Mouse (Mus musculus): ENCODE measurements around the gene Prkce. TPM values are rescaled to one million over a fixed set of nuclear protein-coding genes. Genes with fewer than 3 reads are reported as not detected.

Gene Prkce
- total RNA-seq, 2 experiments from 2014 or later, result 21.2 to 25.2 TPM

DNA sequence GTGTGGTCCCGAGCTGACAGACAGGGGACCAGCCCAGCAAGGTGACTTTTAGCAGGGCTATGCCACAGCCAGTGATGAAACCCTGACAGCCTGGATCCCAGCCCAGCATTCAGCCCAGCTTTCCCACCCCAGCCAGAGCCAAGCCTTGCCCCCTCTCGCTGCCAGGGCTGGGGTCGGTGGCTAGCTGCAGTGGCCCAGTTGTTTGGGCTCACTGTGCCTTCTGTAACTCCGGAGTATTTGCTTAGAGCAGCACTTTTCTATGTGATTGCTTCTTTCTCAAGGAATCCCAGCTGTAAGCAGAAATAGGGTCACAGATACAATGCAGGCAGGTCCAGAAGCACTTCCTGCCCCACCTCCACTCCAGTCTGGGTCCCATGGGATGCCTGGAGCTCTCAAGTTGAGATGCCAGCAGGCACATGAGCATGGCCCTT lies 450.9 kb downstream of the Prkce start:
- intact Hi-C loops (cut with DNase I), result loop anchor here (5.0 kb wide), 2 partner anchors 81 to 94 kb away; no protein-coding TSS in a partner anchor
- no peak for DNase-seq

DNA sequence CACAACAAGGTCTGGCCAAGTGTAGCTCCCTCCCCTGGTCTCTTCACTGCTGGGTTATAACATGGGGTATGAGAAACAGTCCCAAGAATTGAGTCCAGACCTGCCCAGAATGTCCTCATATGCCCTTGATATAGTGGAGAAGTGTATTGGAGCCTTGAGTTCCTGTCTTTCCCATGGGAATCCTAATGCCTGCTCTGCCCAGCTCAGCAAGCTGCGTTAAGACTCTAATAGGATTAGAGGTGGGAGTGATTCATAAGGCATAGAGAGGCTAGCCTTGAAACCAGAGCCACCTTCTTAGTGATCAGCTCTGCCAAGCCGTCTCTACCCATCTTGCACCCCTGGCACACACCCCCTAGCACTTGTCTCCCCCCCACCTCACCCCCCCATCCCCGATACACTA lies 455.3 kb downstream of the Prkce start:
- intact Hi-C loops (cut with DNase I), result no loop called here
- no peak for DNase-seq

DNA sequence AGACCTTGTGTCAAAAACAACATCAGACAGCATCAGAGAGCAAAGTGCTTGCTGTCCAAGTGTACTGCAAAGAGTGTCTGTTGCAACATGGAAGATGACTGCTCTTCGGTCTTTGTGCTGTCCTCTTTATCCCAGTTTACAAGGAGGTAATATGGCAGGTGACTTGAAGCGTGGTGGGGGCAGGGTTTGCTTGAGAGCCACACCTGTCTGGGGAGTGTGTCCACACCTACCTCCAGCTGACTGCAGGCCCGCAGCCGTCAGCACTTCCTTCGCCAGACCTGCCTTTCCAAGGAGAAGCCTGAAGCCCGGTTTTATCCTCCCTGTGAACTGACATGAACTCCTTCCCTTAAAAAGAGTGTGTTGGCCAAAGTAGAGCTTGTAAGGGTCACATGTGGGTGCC lies 458.9 kb downstream of the Prkce start:
- intact Hi-C loops (cut with DNase I), result no loop called here
- DNase-seq, result no peak

DNA sequence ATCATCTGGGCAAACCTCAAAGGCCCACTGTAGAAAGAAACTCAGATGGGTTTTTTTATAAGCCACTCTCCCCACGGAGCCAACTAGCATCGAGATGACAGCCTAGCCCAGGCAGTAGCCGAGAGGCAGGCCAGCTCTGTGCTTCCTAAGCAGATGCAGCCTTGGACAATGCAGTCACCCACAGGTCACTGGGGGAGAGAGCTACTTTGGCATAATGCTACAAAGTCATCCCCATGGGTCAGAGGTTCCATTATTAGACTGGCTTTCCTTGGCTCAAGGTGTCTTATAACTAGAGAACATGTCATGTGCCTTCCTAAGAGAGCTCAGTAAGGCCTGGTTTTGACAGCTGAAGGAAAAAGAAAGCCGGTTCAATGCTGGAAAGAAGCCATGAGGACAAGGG lies 465.5 kb downstream of the Prkce start:
- intact Hi-C loops (cut with DNase I), result no loop called here
- peak in 1 of 2 experiments; percentile 18 for DNase-seq

DNA sequence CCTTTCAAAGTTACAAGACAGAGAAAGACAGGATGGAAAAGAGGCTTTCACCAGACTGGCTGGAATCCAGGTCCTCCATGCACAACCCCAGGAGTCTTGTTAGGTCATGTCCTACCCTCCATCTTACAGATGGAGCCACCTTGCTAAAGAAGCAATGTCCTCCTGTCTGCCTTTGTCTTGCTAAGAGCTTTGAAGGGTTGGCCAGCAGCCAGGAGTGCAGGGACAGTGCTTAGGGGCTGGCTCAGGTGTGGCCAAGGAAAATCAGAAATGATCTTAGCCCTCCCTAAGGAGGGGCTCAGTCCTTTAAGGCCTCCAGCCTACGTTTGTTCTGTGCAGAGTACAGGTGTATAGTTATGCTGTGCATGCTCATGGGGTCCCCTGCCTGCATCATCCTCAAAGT lies 469.7 kb downstream of the Prkce start:
- intact Hi-C loops (cut with DNase I), result no loop called here
- no peak for DNase-seq

DNA sequence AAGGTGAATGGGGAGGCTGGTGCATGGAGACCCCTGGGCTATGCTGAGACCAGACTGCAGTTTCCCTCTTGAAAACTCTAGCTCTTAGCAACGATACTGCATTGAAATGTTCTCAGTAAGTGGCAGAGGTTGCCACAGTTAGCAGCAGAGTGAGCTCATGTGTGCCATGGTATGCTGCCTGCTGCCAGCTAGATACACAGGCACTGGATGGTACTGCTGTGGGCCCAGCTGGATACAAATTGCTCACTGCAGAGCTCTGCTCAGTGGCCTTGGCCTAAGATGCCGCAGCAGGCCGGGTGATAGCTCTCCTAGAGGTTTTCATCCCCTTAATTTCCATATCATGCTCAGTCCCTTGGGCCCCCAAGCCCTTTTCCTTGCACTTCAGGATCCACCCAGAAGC lies 471.7 kb downstream of the Prkce start:
- no peak for DNase-seq
- intact Hi-C loops (cut with DNase I), result no loop called here

DNA sequence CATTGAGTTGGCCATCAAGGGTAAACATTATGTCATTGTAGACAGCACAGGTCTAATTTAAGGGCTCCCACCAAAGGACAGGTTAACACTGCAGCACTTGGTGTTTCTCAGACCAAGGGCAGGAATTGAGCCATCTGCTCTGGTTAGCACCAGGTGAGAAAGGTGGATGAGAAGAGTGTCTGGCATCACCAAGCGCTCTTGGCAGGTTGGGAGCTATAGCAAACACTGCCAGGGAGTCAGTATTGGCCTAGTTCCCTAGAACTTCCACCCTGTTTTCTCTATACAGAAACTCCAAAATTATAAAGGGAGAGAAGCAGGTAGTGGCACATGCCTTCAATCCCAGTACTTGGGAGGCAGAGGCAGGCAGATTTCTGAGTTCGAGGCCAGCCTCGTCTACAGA lies 479.6 kb downstream of the Prkce start:
- no peak for DNase-seq
- intact Hi-C loops (cut with DNase I), result no loop called here

DNA sequence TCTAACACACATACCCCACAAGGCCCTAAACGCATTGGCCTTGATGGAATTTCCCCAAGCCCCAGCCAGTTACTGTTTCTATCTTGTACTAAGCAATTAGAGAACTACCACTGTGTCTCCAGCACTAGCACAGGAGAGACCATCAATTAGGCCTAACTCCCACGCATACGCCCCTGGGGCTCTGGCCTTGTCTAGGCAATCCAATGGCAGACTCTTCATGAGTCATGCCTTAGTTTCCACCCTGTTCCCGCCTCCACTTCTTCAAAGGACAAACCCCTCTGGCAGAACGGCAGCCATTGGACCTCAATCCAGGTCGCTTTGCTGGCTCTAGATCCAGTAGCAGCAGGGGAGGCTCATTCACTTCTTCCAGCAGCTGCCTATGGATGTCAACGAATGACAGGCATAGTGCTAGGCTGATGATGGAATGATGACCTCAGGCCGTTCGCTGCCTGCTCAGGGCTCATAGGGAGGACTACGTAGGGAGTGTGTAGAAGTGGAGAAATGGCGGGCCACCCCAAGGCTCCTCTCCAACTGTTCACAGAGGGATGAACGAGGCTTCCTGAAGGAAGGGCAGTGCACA lies 481.4 kb downstream of the Prkce start:
- no peak for DNase-seq
- intact Hi-C loops (cut with DNase I), result no loop called here

DNA sequence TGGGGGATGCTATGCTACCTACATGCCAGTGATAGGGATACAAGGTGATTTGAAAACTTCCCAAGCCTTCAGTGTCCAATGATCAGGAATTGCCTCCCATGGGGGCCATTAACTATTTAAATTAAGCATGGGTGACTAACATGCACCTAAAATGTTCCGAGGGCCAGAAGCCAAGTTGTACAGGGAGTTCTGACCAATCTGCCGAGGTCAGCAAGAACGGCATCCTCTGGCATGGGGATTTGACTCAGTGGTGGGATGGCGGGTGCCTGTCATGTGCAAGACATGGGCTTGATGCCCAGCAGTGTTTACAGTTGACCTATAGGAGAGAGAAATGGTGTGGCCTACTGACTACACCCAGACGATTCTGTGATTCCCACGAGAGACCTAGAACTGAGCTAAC lies 482.7 kb downstream of the Prkce start:
- intact Hi-C loops (cut with DNase I), result no loop called here
- DNase-seq, result no peak

DNA sequence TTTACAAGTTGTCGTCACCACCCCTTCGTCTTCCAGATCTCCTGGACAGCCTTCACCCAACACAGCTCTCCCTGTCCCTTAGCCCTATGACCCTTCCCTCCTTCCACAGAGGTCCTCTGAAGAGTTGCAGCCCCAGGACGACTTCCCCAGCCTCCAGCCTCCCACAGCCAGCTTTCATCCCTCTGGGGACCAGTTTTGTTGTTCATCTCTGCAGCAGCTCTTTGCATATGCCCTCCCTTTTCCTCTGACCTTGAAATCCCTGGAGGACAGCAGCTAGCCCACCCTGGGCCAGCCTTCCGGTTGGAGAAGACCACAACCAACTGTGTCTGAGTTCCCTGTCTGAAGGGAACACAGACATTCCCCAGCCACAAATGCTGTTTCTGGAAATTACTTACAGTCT lies 483.5 kb downstream of the Prkce start:
- intact Hi-C loops (cut with DNase I), result no loop called here

DNA sequence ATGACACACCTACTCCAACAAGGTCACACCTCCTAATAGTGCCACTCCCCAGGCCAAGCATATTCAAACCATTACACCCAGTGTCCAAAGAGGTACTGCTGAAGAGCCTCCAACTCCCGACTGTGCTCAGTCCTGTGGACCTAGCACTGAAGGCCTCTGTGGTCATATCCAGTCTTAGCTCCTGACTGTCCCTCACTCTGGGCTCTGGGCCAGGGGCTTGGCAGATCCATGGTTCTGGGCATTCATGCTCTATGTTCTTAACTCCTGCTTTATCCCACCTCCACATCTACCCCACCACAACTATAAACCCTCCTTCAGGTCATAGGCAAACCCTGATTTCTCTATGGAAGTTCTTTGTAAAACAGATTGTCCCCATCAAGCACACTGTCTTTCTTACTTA lies 485.2 kb downstream of the Prkce start:
- peak in 1 of 2 experiments; percentile 13 for DNase-seq
- intact Hi-C loops (cut with DNase I), result no loop called here

More for the DNA sequence above, 483.5 kb downstream of the Prkce start:
- no peak for DNase-seq

DNA sequence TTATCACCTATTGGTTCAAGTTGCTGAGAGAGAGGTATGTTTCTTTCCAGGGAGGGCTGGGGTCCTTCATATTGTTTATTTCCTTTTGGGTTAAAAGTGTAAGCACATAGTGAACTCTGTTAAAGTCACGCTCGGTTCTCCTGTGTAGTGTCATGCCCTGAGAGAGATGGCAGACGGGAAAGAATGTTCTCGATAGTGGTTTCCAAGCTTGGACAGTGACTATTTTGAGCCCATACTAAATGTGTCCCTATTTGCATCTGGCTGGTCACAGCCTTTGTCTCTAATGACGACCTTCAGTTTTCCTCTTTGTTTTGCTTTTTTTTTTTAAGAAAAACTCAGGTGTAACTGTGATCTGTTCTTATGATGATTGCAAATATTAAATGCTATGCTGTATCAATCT lies 488.8 kb downstream of the Prkce start:
- DNase-seq, result no peak
- intact Hi-C loops (cut with DNase I), result no loop called here

DNA sequence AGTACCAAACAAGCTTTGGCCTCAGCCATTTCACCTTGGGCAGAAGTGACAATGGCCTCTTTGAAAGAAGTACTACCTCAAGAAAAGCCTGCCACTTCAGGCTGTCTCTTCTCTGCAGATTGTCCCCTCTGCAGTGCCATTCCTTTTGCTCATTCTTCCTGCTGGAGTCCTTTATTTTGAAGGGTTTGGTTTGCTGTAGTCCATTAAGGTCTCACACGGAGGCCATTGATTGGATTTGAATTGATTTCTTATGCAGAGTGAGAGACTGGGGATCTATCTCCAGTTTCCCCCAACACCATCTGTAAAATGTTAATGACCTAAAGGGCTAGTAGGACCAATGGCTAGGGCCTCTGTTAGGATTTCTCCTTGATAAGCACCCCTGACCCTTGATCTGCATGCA lies 494.7 kb downstream of the Prkce start:
- intact Hi-C loops (cut with DNase I), result no loop called here
- no peak for DNase-seq

DNA sequence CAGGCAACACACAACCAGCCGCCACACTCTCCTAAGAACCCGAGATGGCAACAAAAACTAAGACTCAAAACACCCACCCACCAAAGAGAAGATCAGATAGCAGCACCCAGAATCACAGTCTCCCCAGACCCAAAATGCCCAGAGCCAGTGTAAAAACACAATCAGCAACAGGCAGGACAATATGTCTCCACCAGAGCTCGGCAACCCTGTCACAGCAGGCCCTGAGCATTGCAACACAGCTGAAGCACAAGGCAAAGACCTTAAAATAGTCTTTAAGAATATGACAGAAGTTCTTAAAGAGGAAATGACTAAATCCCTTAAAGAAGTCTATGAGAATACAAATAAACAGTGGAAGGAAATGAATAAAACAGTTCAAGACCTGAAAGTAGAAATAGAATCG lies 495.9 kb downstream of the Prkce start:
- peak in 1 of 2 experiments; percentile 16 for DNase-seq
- intact Hi-C loops (cut with DNase I), result no loop called here

DNA sequence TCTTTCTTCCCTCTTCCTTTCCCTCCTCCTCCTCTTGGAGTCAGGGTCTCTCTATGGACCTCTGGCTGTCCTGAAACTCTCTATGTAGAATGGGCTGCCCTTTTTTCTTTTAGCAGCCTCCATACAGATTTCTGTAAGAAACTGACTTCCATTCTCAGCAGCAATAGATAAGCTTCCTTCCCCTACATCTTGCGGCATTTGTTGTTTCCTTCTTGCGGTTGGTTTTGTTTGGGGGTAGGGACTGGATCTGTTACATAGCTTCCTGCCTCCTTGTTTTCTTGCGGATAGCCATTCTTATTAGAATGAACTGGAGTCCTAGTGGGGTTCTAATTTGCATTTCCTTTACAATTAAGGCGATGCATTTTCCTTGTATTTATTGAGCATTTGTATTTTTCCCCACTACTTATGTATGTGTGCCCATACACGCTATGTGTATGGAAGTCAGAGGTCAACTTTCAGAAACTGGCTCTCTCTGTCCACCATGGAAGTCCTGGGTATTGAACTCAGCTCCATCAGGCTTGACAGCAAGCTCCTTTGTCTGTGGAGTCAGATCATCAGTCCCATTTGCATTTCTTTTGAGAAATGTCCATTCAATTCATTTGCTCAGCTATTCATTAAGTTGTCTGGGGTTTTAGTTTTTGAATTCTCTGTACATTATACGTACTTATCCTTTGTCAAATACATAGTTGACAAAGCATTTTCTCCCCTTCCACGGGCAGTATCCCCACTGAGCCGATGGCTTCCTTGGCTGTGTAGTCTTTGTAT lies 500.4 kb downstream of the Prkce start:
- DNase-seq, result no peak
- intact Hi-C loops (cut with DNase I), result no loop called here

DNA sequence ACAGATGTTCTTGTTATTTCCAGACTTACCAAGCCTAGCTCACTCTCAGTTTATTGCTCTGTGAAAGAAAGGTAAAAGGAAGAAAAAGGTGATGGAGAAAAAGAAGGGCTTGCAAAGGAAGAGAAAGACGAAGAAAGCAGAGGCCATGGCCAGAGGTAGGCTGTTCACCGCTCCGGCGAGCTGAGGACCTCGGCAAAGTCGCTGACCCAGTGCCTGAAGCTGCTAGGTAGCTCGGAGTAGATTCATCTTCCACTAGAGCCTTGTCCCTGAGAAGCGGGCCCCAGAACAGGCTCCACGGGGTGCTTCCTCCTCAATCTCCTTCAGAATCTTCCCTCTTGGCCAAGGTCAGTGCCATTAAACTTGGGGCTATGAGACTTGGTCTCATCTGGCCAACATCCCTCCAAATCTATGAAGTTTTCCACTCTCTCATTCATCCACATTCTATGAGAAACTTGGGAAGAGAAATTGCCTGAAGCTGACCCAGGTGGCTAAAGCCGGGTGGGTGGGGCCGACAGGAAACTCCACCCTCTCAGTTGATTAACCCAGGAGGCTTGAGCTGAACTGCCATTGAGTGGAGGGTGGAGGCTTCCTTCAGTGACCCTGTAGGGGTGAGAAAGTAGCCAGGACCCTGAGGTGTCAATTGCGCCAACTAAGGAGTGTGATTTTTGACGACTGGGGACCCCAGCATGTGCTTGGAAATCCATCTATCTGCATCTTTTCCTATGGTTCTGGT lies 502.2 kb downstream of the Prkce start:
- intact Hi-C loops (cut with DNase I), result no loop called here
- DNase-seq, result peak; percentile 23

DNA sequence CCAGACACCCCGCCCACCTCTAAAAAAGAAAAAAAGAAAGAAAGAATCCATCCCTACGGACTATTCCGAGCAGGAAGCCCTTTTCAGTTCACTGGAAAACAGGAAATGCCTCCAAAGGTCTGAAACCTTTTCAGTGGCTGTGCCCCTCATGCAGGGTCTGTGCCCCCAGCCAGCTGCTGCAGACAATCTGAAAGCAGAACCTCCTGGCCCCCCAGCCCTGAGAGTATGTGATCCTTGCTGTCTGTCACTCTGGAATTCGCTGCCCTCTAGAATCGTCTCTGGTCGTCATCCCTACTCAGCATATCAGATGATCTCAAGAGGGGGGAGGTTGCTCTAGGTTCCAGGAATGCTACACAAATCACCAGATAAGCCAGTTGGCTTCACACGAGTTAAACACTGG lies 503.1 kb downstream of the Prkce start:
- peak; percentile 16 to 19 for DNase-seq
- intact Hi-C loops (cut with DNase I), result no loop called here

DNA sequence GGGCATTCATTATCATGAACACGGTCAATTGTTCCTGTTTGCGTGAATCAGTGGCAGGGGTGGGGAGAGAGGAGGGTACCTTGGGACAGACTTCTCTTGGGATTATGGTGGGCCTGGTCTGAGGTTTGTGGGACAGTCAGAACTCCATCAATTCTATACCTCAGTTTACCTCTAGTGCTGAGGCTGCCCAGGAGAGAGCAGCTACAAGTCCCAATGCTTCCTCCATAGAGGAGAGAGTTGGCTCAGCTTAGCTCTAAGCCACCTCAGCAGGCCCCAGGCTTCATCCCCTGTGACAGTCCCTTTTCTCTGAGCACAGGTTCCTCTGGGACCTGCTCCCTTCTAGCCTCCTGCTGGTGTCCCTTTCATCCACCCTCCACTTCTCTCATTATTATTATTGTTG lies 507.4 kb downstream of the Prkce start:
- no peak for DNase-seq
- intact Hi-C loops (cut with DNase I), result no loop called here

DNA sequence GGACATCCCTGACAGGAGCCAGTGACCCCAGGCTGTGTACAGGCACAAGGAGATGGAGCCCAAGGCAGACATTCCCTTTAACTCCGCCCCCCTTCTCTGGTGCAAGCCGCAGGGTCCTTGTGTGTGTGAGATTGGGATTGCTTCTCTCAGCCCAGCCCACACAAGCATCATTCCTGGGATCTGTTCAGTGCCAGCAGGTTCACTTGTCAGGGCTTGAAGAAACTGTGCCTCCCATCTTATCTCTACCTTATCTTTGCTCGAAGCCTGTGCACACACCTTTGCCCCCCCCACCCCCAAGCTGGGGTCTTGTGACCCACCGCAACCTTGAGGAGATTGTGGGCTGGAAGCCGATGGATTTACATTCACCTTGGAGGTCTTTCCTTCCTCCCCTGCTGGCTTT lies 508.8 kb downstream of the Prkce start:
- no peak for DNase-seq
- intact Hi-C loops (cut with DNase I), result no loop called here

DNA sequence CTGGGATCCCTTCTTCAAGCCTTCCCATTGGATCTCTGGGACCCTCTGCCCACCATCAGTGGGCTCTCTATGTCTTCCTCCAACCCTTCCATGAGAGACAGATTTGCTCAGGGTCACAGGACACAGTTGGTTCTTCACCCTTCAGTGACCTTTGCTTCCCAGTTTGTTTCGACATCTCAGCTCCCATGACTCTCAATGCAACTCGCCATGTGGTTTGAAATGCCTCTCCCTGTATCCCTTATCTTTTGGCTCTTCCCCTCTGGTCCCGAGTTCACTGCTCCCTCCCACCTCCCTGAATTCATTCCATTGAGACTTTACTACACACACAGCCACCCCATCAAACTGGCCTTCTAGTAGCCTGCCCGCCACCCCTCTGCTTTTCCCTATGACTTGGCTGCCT lies 509.3 kb downstream of the Prkce start:
- intact Hi-C loops (cut with DNase I), result no loop called here
- no peak for DNase-seq

DNA sequence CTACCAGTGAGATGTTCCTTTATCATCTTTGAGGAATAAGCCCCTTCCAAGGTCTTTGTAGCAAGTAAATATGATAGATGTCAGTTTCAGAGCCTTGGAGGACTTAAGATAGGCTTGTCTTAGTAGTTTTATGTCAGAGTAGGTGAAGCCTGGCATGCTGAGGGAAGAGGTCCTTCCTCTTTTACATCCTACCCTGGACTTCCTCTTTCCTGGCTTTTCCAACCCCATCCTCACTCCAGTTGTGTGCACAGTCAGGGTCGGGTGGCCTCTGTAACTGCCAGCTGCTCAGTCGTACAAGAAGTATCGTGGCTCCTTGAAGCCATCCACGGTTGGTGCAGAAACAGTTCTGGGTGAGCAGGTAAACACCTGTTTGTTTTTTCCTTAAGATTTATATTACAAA lies 517.7 kb downstream of the Prkce start:
- no peak for DNase-seq
- intact Hi-C loops (cut with DNase I), result no loop called here

DNA sequence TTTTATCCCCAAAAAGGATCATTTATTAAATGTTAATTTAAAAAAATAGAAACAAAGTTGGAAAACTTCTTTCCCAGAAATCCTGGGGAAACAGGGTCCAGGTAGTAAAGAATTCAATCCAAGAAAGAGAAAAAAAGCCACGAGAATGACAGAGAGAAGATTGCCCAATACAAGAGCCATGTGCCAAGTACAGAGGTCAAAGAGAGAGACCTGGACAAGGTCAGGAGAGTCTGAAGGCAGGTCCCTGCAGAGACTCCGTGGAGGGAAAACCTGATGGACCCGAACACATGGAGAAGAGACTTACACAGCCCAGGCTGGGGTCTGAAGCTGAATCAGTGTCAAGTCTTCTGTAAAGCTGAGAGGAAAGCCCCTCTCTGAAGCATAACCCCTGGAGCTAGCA lies 519.4 kb downstream of the Prkce start:
- no peak for DNase-seq
- intact Hi-C loops (cut with DNase I), result no loop called here
